Mouse (Mus musculus): ENCODE measurements at regions not wholly inside any gene's neighbourhood (a gene's known extent, or its start where the extent isn't known, plus 50 kb on each side); places are given as distances from the start of the nearest gene placed in this dataset.

DNA sequence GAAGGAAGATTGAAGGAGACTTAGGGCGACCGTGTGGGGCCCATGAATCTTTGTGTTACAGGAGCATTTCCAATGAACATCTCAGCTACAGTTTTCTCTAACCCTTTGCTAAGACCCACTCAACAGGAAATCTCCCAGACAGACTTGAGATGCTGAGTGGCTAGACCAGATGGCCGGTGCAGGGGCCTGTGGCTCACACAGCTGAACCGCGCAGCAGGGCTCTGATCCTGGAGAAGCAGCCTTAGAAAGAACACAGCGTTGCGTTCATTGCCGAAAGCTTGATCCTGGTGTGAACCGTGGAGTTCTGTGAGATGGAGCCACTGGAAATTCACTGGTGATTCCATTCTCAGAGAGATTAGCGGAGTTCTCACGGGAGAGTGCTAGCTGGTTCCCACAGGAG, 115.9 kb upstream of the Spata13 start:
- no peak overlapping the region for H3K4me3 ChIP-seq (ENCODE audit: low read depth, low read length)
- H3K27me3 ChIP-seq (ENCODE audit: control insufficient read depth, insufficient read depth, low read length), result no peaks in the 10 kb centered on the region
- H3K36me3 ChIP-seq (ENCODE audit: control insufficient read depth, insufficient read depth, low read length), result no peaks in the 10 kb centered on the region
- no peak for TF ChIP-seq CTCF (IDR thresholded peaks at IDR 0.05; ENCODE audit: low read depth)
- TF ChIP-seq EP300 (optimal IDR thresholded peaks at IDR 0.05), result no peak
- H3K9ac ChIP-seq (ENCODE audit: low read length), result no peak overlapping the region
- no peak overlapping the region for H3K27ac ChIP-seq (replicated peaks)
- ATAC-seq (ENCODE audit: low FRiP score, low TSS enrichment), result no peak
- H3K4me2 ChIP-seq (replicated peaks; ENCODE audit: low read depth), result no peak overlapping the region
- H3K4me1 ChIP-seq (replicated peaks; ENCODE audit: control insufficient read depth, insufficient read depth), result no peaks in the 10 kb centered on the region
- DNase-seq (ENCODE audit: low spot score), result no peak
- WGBS, result 94% methylated on average over 11 of the region's 11 CpGs
- H3K9me3 ChIP-seq (ENCODE audit: control insufficient read depth, low read length), result no peaks in the 10 kb centered on the region

GRCm38 (mm10) chr14:60523010-60523409, 110.8 kb upstream of the Spata13 start:
- H3K4me1 ChIP-seq (replicated peaks; ENCODE audit: control insufficient read depth, insufficient read depth), result no peaks in the 10 kb centered on the region
- no peak for DNase-seq (ENCODE audit: low spot score)
- no peaks in the 10 kb centered on the region for H3K9me3 ChIP-seq (ENCODE audit: control insufficient read depth, low read length)
- no peak for ATAC-seq (ENCODE audit: low FRiP score, low TSS enrichment)
- no peak overlapping the region for H3K4me3 ChIP-seq (ENCODE audit: low read depth, low read length)
- H3K27ac ChIP-seq (replicated peaks), result no peak overlapping the region
- no peaks in the 10 kb centered on the region for H3K27me3 ChIP-seq (ENCODE audit: control insufficient read depth, insufficient read depth, low read length)
- H3K36me3 ChIP-seq (ENCODE audit: control insufficient read depth, insufficient read depth, low read length), result no peaks in the 10 kb centered on the region
- TF ChIP-seq CTCF (IDR thresholded peaks at IDR 0.05; ENCODE audit: low read depth) (no peak), EP300 (optimal IDR thresholded peaks at IDR 0.05) (no peak)
- no peak overlapping the region for H3K9ac ChIP-seq (ENCODE audit: low read length)
- H3K4me2 ChIP-seq (replicated peaks; ENCODE audit: low read depth), result no peak overlapping the region
- 61% methylated on average over 1 of the region's 1 CpGs for WGBS

DNA sequence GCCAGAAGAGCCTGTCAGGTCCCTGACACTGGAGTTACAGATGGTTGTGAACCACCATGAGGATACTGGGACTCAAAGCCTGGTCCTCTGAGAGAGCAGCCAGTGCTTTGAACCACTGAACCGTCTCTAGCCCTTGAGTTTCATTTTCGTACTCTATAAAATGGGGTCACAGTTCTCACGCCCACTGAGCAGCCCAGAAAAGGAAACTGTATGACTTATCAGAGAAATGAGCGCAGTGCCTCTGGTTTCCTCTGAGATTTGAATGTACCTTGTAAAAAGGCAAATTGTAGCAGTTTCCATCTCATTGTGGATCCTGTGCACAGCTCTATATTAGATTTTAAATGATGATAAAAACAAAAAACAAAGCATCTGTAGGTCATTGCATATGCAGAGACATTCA, 108.9 kb upstream of the Spata13 start:
- Histone ChIP-seq H3K4me1 (replicated peaks; ENCODE audit: control insufficient read depth, insufficient read depth) (no peaks in the 10 kb centered on the region; the same call in 1 of the 2 replicates), H3K9me3 (ENCODE audit: control insufficient read depth, low read length) (no peaks in the 10 kb centered on the region), H3K4me2 (replicated peaks; ENCODE audit: low read depth) (no peak overlapping the region), H3K9ac (ENCODE audit: low read length) (no peak overlapping the region), H3K27ac (replicated peaks) (no peak overlapping the region), H3K4me3 (ENCODE audit: low read depth, low read length) (no peak overlapping the region), H3K27me3 (ENCODE audit: control insufficient read depth, insufficient read depth, low read length) (no peaks in the 10 kb centered on the region), H3K36me3 (ENCODE audit: control insufficient read depth, insufficient read depth, low read length) (no peaks in the 10 kb centered on the region)
- TF ChIP-seq EP300 (optimal IDR thresholded peaks at IDR 0.05) (no peak), CTCF (IDR thresholded peaks at IDR 0.05; ENCODE audit: low read depth) (no peak)
- ATAC-seq (ENCODE audit: low FRiP score, low TSS enrichment) (no peak), DNase-seq (ENCODE audit: low spot score) (no peak)
- 75% methylated on average over 4 of the region's 4 CpGs for WGBS

- TF ChIP-seq CTCF (IDR thresholded peaks at IDR 0.05; ENCODE audit: low read depth) (peak; percentile 96), EP300 (optimal IDR thresholded peaks at IDR 0.05) (no peak)
- no peak overlapping the region for H3K4me3 ChIP-seq (ENCODE audit: low read depth, low read length)
- WGBS, result 67% methylated on average over 13 of the region's 13 CpGs
- ATAC-seq (ENCODE audit: low FRiP score, low TSS enrichment) (peak; percentile 68), DNase-seq (ENCODE audit: low spot score) (peak; percentile 72)
- H3K36me3 ChIP-seq (ENCODE audit: control insufficient read depth, insufficient read depth, low read length), result no peaks in the 10 kb centered on the region
- no peak overlapping the region for H3K27ac ChIP-seq (replicated peaks)
- no peaks in the 10 kb centered on the region for H3K27me3 ChIP-seq (ENCODE audit: control insufficient read depth, insufficient read depth, low read length)
- no peaks in the 10 kb centered on the region for H3K9me3 ChIP-seq (ENCODE audit: control insufficient read depth, low read length)
- no peak overlapping the region for H3K4me2 ChIP-seq (replicated peaks; ENCODE audit: low read depth)
- H3K4me1 ChIP-seq (replicated peaks; ENCODE audit: control insufficient read depth, insufficient read depth), result peaks cover 3% of the 10 kb centered on the region; the same call in 1 of the 2 replicates
- H3K9ac ChIP-seq (ENCODE audit: low read length), result no peak overlapping the region
Observed at GRCm38 (mm10) chr14:60525284-60525962, 108.4 kb upstream of the Spata13 start.

DNA sequence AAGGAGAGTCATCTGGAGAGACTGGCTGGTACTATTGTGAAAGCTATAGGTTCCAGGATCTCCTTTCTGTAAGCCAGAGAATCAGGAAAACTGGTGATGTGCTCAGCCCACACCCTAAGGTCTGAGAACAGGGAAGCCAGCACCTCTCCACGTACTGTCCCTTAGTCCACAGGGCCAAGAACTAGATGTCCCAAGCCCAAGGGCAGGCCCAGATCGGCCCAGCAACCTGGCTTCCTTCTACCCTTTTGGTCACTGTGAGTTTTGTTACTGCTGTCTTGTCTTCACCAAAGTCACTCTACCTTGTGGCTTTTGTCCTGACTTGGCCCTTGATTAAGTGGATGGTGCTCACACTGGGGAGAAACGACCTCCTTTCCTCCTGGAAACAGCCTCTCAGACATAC, 107.8 kb upstream of the Spata13 start:
- Histone ChIP-seq H3K36me3 (ENCODE audit: control insufficient read depth, insufficient read depth, low read length) (no peaks in the 10 kb centered on the region), H3K27me3 (ENCODE audit: control insufficient read depth, insufficient read depth, low read length) (no peaks in the 10 kb centered on the region), H3K9me3 (ENCODE audit: control insufficient read depth, low read length) (no peaks in the 10 kb centered on the region), H3K9ac (ENCODE audit: low read length) (no peak overlapping the region), H3K4me2 (replicated peaks; ENCODE audit: low read depth) (no peak overlapping the region), H3K27ac (replicated peaks) (no peak overlapping the region), H3K4me1 (replicated peaks; ENCODE audit: control insufficient read depth, insufficient read depth) (peaks cover 3% of the 10 kb centered on the region; the same call in 1 of the 2 replicates), H3K4me3 (ENCODE audit: low read depth, low read length) (no peak overlapping the region)
- WGBS, result 69% methylated on average over 3 of the region's 3 CpGs
- no peak for TF ChIP-seq EP300 (optimal IDR thresholded peaks at IDR 0.05)
- no peak for TF ChIP-seq CTCF (IDR thresholded peaks at IDR 0.05; ENCODE audit: low read depth)
- no peak for ATAC-seq (ENCODE audit: low FRiP score, low TSS enrichment)
- no peak for DNase-seq (ENCODE audit: low spot score)

GRCm38 (mm10) chr14:60526832-60527231, 107.0 kb upstream of the Spata13 start:
- H3K4me2 ChIP-seq (replicated peaks; ENCODE audit: low read depth), result no peak overlapping the region
- DNase-seq (ENCODE audit: low spot score) (no peak), ATAC-seq (ENCODE audit: low FRiP score, low TSS enrichment) (no peak)
- peaks cover 3% of the 10 kb centered on the region; the same call in 1 of the 2 replicates for H3K4me1 ChIP-seq (replicated peaks; ENCODE audit: control insufficient read depth, insufficient read depth)
- 70% methylated on average over 10 of the region's 10 CpGs for WGBS
- no peak overlapping the region for H3K9ac ChIP-seq (ENCODE audit: low read length)
- H3K4me3 ChIP-seq (ENCODE audit: low read depth, low read length), result no peak overlapping the region
- H3K27me3 ChIP-seq (ENCODE audit: control insufficient read depth, insufficient read depth, low read length), result no peaks in the 10 kb centered on the region
- no peak for TF ChIP-seq CTCF (IDR thresholded peaks at IDR 0.05; ENCODE audit: low read depth)
- no peak for TF ChIP-seq EP300 (optimal IDR thresholded peaks at IDR 0.05)
- no peak overlapping the region for H3K27ac ChIP-seq (replicated peaks)
- H3K9me3 ChIP-seq (ENCODE audit: control insufficient read depth, low read length), result no peaks in the 10 kb centered on the region
- H3K36me3 ChIP-seq (ENCODE audit: control insufficient read depth, insufficient read depth, low read length), result no peaks in the 10 kb centered on the region
